ENCODE assay signal across 8 mouse cellular contexts in genomic region chr1:144002036-144002714, GRCm38 (mm10). TPM values are rescaled to one million over a fixed set of nuclear protein-coding genes. Genes with fewer than 3 reads are reported as not detected.
DNase-seq lines count a peak whose midpoint lies in the region; ATAC-seq and TF ChIP-seq lines count a peak whose summit lies in the region.

No protein-coding gene starts in this region.

- no peak overlapping the region for H3K27ac ChIP-seq in liver, embryonic 11.5 days (ENCODE audit: low read depth, low read length)
- H3K27ac ChIP-seq in forebrain, embryonic 10.5 days = no peak overlapping the region
- no peak overlapping the region for H3K27ac ChIP-seq in limb, embryonic 13.5 days
- H3K27ac ChIP-seq in small intestine, adult 2 months (ENCODE audit: insufficient read depth, low read depth, low read length) = peak overlapping the region; percentile 42

- TF ChIP-seq CTCF in small intestine, adult 2 months (IDR thresholded peaks at IDR 0.05; ENCODE audit: extremely low read depth, insufficient read length, insufficient replicate concordance, low read depth, low read length) = no peak

- WGBS in liver, embryonic 11.5 days = 89% methylated on average over 6 of the region's 6 CpGs
- 89% methylated on average over 6 of the region's 6 CpGs for WGBS in forebrain, embryonic 10.5 days
- 91% methylated on average over 6 of the region's 6 CpGs for WGBS in limb, embryonic 13.5 days
- 78% methylated on average over 6 of the region's 6 CpGs for WGBS in small intestine, adult 2 months

- TF ChIP-seq POLR2A in small intestine, adult 2 months (IDR thresholded peaks at IDR 0.05; ENCODE audit: low read depth, low read length) = no peak

- H3K36me3 ChIP-seq in liver, embryonic 11.5 days (ENCODE audit: control insufficient read depth, insufficient read depth, low read length) = no peaks in the 10 kb centered on the region
- peaks cover 15% of the 10 kb centered on the region for H3K36me3 ChIP-seq in forebrain, embryonic 10.5 days (replicated peaks)
- peaks cover 7% of the 10 kb centered on the region for H3K36me3 ChIP-seq in limb, embryonic 13.5 days
- peaks cover 5% of the 10 kb centered on the region for H3K36me3 ChIP-seq in small intestine, adult 2 months (ENCODE audit: control insufficient read depth, insufficient read depth, low read length)

- DNase-seq in liver, embryonic 11.5 days (ENCODE audit: low spot score) = no peak
- no peak for DNase-seq in liver
- DNase-seq in forebrain, embryonic 10.5 days (ENCODE audit: extremely low spot score, low spot score) = no peak
- no peak for DNase-seq in cerebellum, adult 9-10 months
- no peak for DNase-seq in c-Kit-positive CD71-positive TER-119-positive erythroid progenitor cells, embryonic 14.5 days (ENCODE audit: low spot score)
- no peak for DNase-seq in adrenal gland, postnatal 4 days (ENCODE audit: low spot score in 2 of 2)

- H3K9ac ChIP-seq in liver, embryonic 11.5 days (ENCODE audit: low read depth, low read length) = no peak overlapping the region
- H3K9ac ChIP-seq in limb, embryonic 13.5 days = no peak overlapping the region

- H3K4me3 ChIP-seq in liver, embryonic 11.5 days (ENCODE audit: low read depth, low read length) = peak overlapping the region; percentile 62; the same call in 1 of the 2 replicates
- H3K4me3 ChIP-seq in forebrain, embryonic 10.5 days = peak overlapping the region; percentile 67
- H3K4me3 ChIP-seq in limb, embryonic 13.5 days = peak overlapping the region; percentile 61
- no peak overlapping the region for H3K4me3 ChIP-seq in small intestine, adult 2 months (ENCODE audit: low read depth, low read length)

- ATAC-seq in liver, embryonic 11.5 days (replicated peaks; ENCODE audit: low FRiP score) = no peak
- no peak for ATAC-seq in limb, embryonic 13.5 days (ENCODE audit: low FRiP score, low read depth)

- no peaks in the 10 kb centered on the region for H3K27me3 ChIP-seq in liver, embryonic 11.5 days (replicated peaks; ENCODE audit: control insufficient read depth, insufficient read depth, low read length)
- H3K27me3 ChIP-seq in forebrain, embryonic 10.5 days (ENCODE audit: poor library complexity, severe bottlenecking) = no peaks in the 10 kb centered on the region
- no peaks in the 10 kb centered on the region for H3K27me3 ChIP-seq in limb, embryonic 13.5 days
- no peaks in the 10 kb centered on the region for H3K27me3 ChIP-seq in small intestine, adult 2 months (ENCODE audit: control insufficient read depth, insufficient read depth, low read length)

- peaks cover 4% of the 10 kb centered on the region for H3K4me1 ChIP-seq in liver, embryonic 11.5 days (replicated peaks; ENCODE audit: control insufficient read depth, insufficient read depth, low read length)
- H3K4me1 ChIP-seq in forebrain, embryonic 10.5 days = peaks cover 41% of the 10 kb centered on the region
- peaks cover 16% of the 10 kb centered on the region; the same call in 1 of the 2 replicates for H3K4me1 ChIP-seq in limb, embryonic 13.5 days
- H3K4me1 ChIP-seq in small intestine, adult 2 months (ENCODE audit: control insufficient read depth, insufficient read depth, insufficient read length, low read length) = no peaks in the 10 kb centered on the region

- H3K4me2 ChIP-seq in liver, embryonic 11.5 days = peak overlapping the region; percentile 93
- peak overlapping the region; percentile 86 for H3K4me2 ChIP-seq in limb, embryonic 13.5 days (replicated peaks)

- no peaks in the 10 kb centered on the region for H3K9me3 ChIP-seq in liver, embryonic 11.5 days (ENCODE audit: control insufficient read depth, low read length)
- H3K9me3 ChIP-seq in forebrain, embryonic 10.5 days = no peaks in the 10 kb centered on the region
- H3K9me3 ChIP-seq in limb, embryonic 13.5 days = no peaks in the 10 kb centered on the region

RNA-seq across cellular contexts. Expression of gene Rgs2, which starts 1.8 kb away (rescaled TPM):
- 12.5 and 16.7 TPM in 2 replicates for polyA plus RNA-seq in liver, embryonic 11.5 days (2014; fragmentation: Nextera tagmentation; extraction: Ambion mirVana)
- polyA plus RNA-seq in forebrain, embryonic 10.5 days (2016; fragmentation: Nextera tagmentation; extraction: Ambion mirVana) = 30.9 and 34.2 TPM in 2 replicates
- polyA plus RNA-seq in limb, embryonic 13.5 days (2015; fragmentation: Nextera tagmentation; extraction: Ambion mirVana) = 54.2 and 55.2 TPM in 2 replicates
- polyA plus RNA-seq in small intestine, adult 2 months (2012; rRNA removed) = 0.60 and 1.6 TPM in 2 replicates
- total RNA-seq in adrenal gland, postnatal 4 days (2021) = 100 to 1,000 TPM; 169 to 213 TPM
